Mouse (Mus musculus) midbrain, embryonic 10.5 days (tissue): ENCODE measurements around the gene Iqca. TPM values are rescaled to one million over a fixed set of nuclear protein-coding genes. Genes with fewer than 3 reads are reported as not detected.

Source experiments
- DNase-seq: peaks from one replicate; pipeline ENCODE4 v3.0.0-alpha.2; 2017; ENCODE audit warnings: low spot score
- H3K27ac ChIP-seq: fragments of 300-500 bp; sonication (generic); replicated peaks from 2 replicates; pipeline ENCODE4 v1.5.1; 2016; ENCODE audit warnings: mild to moderate bottlenecking
- H3K27me3 ChIP-seq: fragments of 300-500 bp; sonication (generic); 2 replicates; pipeline ENCODE4 v1.6.1; 2016; ENCODE audit warnings: low read depth, mild to moderate bottlenecking; ENCODE audit not compliant: poor library complexity, severe bottlenecking
- H3K36me3 ChIP-seq: fragments of 300-500 bp; sonication (generic); 2 replicates; pipeline ENCODE4 v1.6.1; 2016; ENCODE audit warnings: mild to moderate bottlenecking, moderate library complexity
- H3K4me1 ChIP-seq: fragments of 300-500 bp; sonication (generic); 2 replicates; pipeline ENCODE4 v1.6.1; 2016
- H3K4me3 ChIP-seq: fragments of 300-500 bp; sonication (generic); 2 replicates; pipeline ENCODE4 v1.5.1; 2016; ENCODE audit warnings: mild to moderate bottlenecking, moderate library complexity
- H3K9me3 ChIP-seq: fragments of 300-500 bp; sonication (generic); replicated peaks from 2 replicates; pipeline ENCODE4 v1.6.1; 2016; ENCODE audit warnings: mild to moderate bottlenecking
- WGBS: fragments of 180-500 bp; shearing (Covaris S2); methylation state at CpG from one replicate; pipeline ENCODE4 v1.1.7; 2016; 5-methylcytosine and 5-hydroxymethylcytosine counted together
- polyA plus RNA-seq: library from polyadenylated mRNA; unstranded; fragments of >200 nt; fragmentation: Nextera tagmentation; extraction: Ambion mirVana; gene quantifications from 2 replicates; pipeline ENCODE4 v1.2.1, GENCODE M21; 2016

Iqca gene
- polyA plus RNA-seq, 1 experiment from 2014 or later, result 0.30 TPM

- WGBS, result 89% methylated on average over 5 of the region's 5 CpGs
- no peak overlapping the region for H3K27ac ChIP-seq
- H3K9me3 ChIP-seq, result no peaks in the 10 kb centered on the region
- no peak overlapping the region for H3K4me3 ChIP-seq
- H3K36me3 ChIP-seq, result no peaks in the 10 kb centered on the region
- DNase-seq, result no peak
- 0 out of 2 replicates have a peak, but pooled peaks cover 4% of the 10 kb centered on the region for H3K27me3 ChIP-seq
- H3K4me1 ChIP-seq, result 0 out of 2 replicates have a peak, but pooled peaks cover 5% of the 10 kb centered on the region
Observed at GRCm38 (mm10) chr1:90020336-90020735, 132.9 kb downstream of the Iqca start.

DNA sequence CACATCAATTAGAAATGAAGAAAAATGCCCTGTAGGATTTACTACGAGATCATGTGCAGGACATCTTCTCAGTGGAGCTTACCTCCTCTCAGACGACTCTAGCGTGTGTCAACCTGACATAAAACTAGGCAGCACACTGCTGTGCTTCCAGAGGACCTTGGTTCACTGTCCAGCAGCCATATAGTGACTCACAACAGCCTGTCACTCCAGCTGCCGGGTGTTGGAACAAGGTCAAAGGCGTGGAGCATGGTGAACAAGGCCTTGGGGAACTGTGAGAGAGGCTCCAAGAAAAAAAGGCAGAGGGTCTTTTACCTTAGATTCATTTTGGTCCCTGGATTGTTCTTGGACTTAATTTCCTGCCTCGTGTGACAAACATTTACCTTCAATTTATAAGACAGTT, 135.1 kb downstream of the Iqca start:
- Histone ChIP-seq H3K36me3 (no peaks in the 10 kb centered on the region), H3K4me1 (no peaks in the 10 kb centered on the region), H3K4me3 (no peak overlapping the region), H3K27ac (no peak overlapping the region), H3K27me3 (no peaks in the 10 kb centered on the region), H3K9me3 (no peaks in the 10 kb centered on the region)
- WGBS, result 84% methylated on average over 6 of the region's 6 CpGs
- no peak for DNase-seq

GRCm38 (mm10) chr1:90014446-90014845, 138.8 kb downstream of the Iqca start, which contains the start of gene Asb18:
TSS of gene Asb18 (minus strand) at chr1:90014666.
- H3K4me1 ChIP-seq, result no peaks in the 10 kb centered on the region
- H3K27me3 ChIP-seq, result no peaks in the 10 kb centered on the region; the same call in 1 of the 2 replicates
- no peak for DNase-seq
- no peak within 1 kb of the TSS for H3K4me3 ChIP-seq
- H3K9me3 ChIP-seq, result no peaks in the 10 kb centered on the region
- 88% methylated on average over 5 of the region's 5 CpGs for WGBS
- no peak within 1 kb of the TSS for H3K27ac ChIP-seq
- no peaks in the 10 kb centered on the region for H3K36me3 ChIP-seq

DNA sequence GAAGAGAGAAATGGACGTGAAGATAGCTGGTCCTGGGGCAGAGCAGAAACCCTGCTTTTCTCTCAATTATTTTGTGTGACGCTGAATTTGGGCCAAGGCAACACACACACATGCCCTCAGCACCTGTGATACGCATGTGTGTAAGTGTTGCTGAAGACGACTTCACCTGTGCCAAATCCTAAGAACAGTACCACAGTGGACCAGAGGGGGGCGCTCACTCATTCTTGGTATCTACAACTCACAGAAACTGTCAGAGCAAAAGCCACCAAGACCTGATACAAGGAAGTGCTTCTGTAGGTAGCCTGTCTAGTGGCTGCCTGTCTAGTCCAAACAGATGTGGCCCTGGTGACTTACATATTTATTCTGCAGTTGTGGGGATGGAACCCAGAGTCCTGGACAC, 139.9 kb downstream of the Iqca start:
- WGBS, result 80% methylated on average over 5 of the region's 5 CpGs
- H3K36me3 ChIP-seq, result no peaks in the 10 kb centered on the region
- no peak overlapping the region for H3K4me3 ChIP-seq
- H3K9me3 ChIP-seq, result no peaks in the 10 kb centered on the region
- no peaks in the 10 kb centered on the region for H3K4me1 ChIP-seq
- no peak for DNase-seq
- H3K27ac ChIP-seq, result no peak overlapping the region
- no peaks in the 10 kb centered on the region; the same call in 1 of the 2 replicates for H3K27me3 ChIP-seq

GRCm38 (mm10) chr1:90012850-90013249, 140.4 kb downstream of the Iqca start:
- Histone ChIP-seq H3K4me3 (no peak overlapping the region), H3K4me1 (no peaks in the 10 kb centered on the region), H3K36me3 (no peaks in the 10 kb centered on the region), H3K27ac (no peak overlapping the region), H3K27me3 (no peaks in the 10 kb centered on the region; the same call in 1 of the 2 replicates), H3K9me3 (no peaks in the 10 kb centered on the region)
- DNase-seq, result no peak
- 64% methylated on average over 7 of the region's 7 CpGs for WGBS

DNA sequence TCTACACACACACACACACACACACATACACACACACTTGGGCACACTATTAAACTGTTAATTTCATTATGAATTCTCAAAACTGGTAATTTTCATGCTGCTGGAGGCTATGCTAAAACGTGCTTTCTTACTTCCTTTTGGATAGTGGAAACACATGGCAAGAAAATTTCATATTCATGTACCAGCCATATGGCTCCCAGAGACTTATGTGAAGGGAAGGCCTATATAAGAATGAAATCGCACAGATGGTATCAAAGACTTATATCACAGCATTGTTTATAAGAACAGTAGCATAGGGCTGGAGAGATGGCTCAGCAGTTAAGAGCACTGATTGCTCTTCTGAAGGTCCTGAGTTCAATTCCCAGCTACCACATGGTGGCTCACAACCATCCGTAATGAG, 141.0 kb downstream of the Iqca start:
- H3K27ac ChIP-seq, result no peak overlapping the region
- WGBS, result 78% methylated on average over 3 of the region's 3 CpGs
- H3K4me1 ChIP-seq, result no peaks in the 10 kb centered on the region
- no peak for DNase-seq
- no peaks in the 10 kb centered on the region; the same call in 1 of the 2 replicates for H3K27me3 ChIP-seq
- no peaks in the 10 kb centered on the region for H3K9me3 ChIP-seq
- no peak overlapping the region for H3K4me3 ChIP-seq
- no peaks in the 10 kb centered on the region for H3K36me3 ChIP-seq

GRCm38 (mm10) chr1:90010077-90010476, 143.1 kb downstream of the Iqca start:
- Histone ChIP-seq H3K36me3 (no peaks in the 10 kb centered on the region), H3K4me3 (no peak overlapping the region), H3K9me3 (no peaks in the 10 kb centered on the region), H3K27ac (no peak overlapping the region), H3K4me1 (no peaks in the 10 kb centered on the region), H3K27me3 (peaks cover 6% of the 10 kb centered on the region; the same call in 1 of the 2 replicates)
- DNase-seq, result no peak
- 90% methylated on average over 1 of the region's 1 CpGs for WGBS

DNA sequence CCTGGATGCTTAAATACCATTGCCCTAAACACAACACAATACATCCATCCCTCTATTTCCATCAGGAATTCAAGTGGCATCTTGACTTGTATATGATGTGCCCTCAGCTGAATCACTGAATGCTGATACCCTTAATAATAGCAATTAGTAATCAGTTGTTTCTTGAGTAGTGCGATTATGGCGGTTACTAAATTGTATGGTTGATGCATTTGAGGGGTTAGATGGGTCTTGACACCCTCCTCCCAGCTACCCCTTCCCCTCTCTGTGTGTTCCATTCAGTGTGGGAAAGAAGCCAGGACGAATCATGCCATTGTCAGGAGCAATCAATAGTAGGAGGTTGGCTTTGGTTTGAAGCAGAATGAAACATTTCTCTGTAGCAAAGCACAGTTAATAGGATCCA, 144.0 kb downstream of the Iqca start:
- no peak for DNase-seq
- Histone ChIP-seq H3K36me3 (no peaks in the 10 kb centered on the region), H3K27ac (no peak overlapping the region), H3K4me1 (no peaks in the 10 kb centered on the region), H3K9me3 (no peaks in the 10 kb centered on the region), H3K4me3 (no peak overlapping the region), H3K27me3 (peaks cover 9% of the 10 kb centered on the region; the same call in 1 of the 2 replicates)
- WGBS, result 83% methylated on average over 3 of the region's 3 CpGs

GRCm38 (mm10) chr1:90006666-90007065, 146.5 kb downstream of the Iqca start:
- H3K9me3 ChIP-seq, result no peaks in the 10 kb centered on the region
- 81% methylated on average over 14 of the region's 14 CpGs for WGBS
- no peak for DNase-seq
- no peak overlapping the region for H3K27ac ChIP-seq
- H3K27me3 ChIP-seq, result peaks cover 9% of the 10 kb centered on the region
- no peak overlapping the region for H3K4me3 ChIP-seq
- H3K4me1 ChIP-seq, result no peaks in the 10 kb centered on the region
- H3K36me3 ChIP-seq, result no peaks in the 10 kb centered on the region

GRCm38 (mm10) chr1:90000981-90001380, 152.2 kb downstream of the Iqca start:
- Histone ChIP-seq H3K4me3 (no peak overlapping the region), H3K9me3 (no peaks in the 10 kb centered on the region)
- WGBS, result 53% methylated on average over 5 of the region's 5 CpGs

DNA sequence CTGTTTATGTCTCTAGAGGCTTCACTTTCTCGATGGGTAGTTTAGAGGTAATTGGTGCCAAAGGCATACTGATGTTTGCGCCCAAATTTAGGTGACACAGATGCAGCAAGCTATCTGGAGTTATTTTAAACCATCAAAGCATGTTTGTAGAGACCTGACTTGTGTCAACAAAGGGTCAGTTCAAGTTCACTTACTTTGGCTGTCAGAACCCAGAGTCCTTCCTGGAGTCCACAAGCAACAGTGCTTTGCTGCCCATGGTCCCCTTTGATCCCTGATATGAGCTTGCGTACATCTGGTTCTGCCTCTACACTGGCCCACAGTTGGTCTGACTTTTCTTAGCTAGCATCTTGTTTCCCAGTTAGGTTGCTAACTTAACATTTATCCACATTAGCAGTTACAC, 153.3 kb downstream of the Iqca start:
- peaks cover 10% of the 10 kb centered on the region; the same call in 1 of the 2 replicates for H3K4me1 ChIP-seq
- WGBS, result 88% methylated on average over 3 of the region's 3 CpGs
- no peaks in the 10 kb centered on the region for H3K36me3 ChIP-seq
- H3K4me3 ChIP-seq, result no peak overlapping the region
- H3K27me3 ChIP-seq, result peaks cover 37% of the 10 kb centered on the region
- H3K27ac ChIP-seq, result no peak overlapping the region
- DNase-seq, result no peak
- H3K9me3 ChIP-seq, result no peaks in the 10 kb centered on the region

More at GRCm38 (mm10) chr1:90000981-90001380, 152.2 kb downstream of the Iqca start:
- Histone ChIP-seq H3K36me3 (no peaks in the 10 kb centered on the region), H3K4me1 (peaks cover 10% of the 10 kb centered on the region; the same call in 1 of the 2 replicates), H3K27me3 (peaks cover 26% of the 10 kb centered on the region), H3K27ac (no peak overlapping the region)
- no peak for DNase-seq

GRCm38 (mm10) chr1:89998696-89999095, 154.5 kb downstream of the Iqca start:
- H3K36me3 ChIP-seq, result no peaks in the 10 kb centered on the region
- no peak overlapping the region for H3K27ac ChIP-seq
- DNase-seq, result no peak
- no peak overlapping the region for H3K4me3 ChIP-seq
- H3K9me3 ChIP-seq, result no peaks in the 10 kb centered on the region
- 62% methylated on average over 2 of the region's 2 CpGs for WGBS
- peaks cover 10% of the 10 kb centered on the region; the same call in 1 of the 2 replicates for H3K4me1 ChIP-seq
- peaks cover 46% of the 10 kb centered on the region for H3K27me3 ChIP-seq

DNA sequence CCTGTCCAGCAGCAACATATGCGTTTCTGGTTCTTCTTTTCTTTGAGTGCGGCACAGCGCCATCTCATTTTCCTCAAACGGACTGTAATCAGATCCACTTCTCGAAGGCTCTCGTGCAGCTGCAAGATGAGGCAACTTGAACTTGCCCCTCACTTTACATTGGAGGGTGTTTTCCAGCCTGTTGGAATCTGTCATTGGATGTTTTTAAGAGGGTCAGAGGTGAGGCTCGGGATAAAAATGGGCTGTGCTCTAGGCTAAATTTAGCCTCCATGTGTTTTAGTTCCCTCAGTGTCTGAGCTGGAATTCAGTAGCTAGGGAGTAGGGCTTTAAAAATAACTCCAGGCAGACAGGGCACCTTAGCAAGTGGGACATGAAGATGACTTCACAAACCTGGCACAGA, 155.1 kb downstream of the Iqca start:
- no peak for DNase-seq
- Histone ChIP-seq H3K27ac (no peak overlapping the region), H3K36me3 (no peaks in the 10 kb centered on the region), H3K27me3 (peaks cover 52% of the 10 kb centered on the region), H3K4me1 (peaks cover 10% of the 10 kb centered on the region; the same call in 1 of the 2 replicates), H3K9me3 (no peaks in the 10 kb centered on the region), H3K4me3 (no peak overlapping the region)
- 76% methylated on average over 7 of the region's 7 CpGs for WGBS

- DNase-seq, result peak; percentile 32
- Histone ChIP-seq H3K4me1 (peaks cover 21% of the 10 kb centered on the region), H3K27me3 (peaks cover 76% of the 10 kb centered on the region), H3K9me3 (no peaks in the 10 kb centered on the region), H3K4me3 (peak overlapping the region; percentile 56), H3K36me3 (no peaks in the 10 kb centered on the region), H3K27ac (no peak overlapping the region; the same call in 1 of the 2 replicates)
- under 1% methylated on average over 25 of the region's 25 CpGs for WGBS
Observed at GRCm38 (mm10) chr1:89992256-89992655, 160.9 kb downstream of the Iqca start.
